Mouse (Mus musculus) frontal cortex, postnatal 36 days (tissue): ENCODE results near the gene Actn4.
"Not testable (repeated sequence)": the region's sequence is repeated elsewhere in the genome, so short reads cannot be mapped to it uniquely, and the experiment has no call there.

Experiments used
- DNase-seq, 2 experiments: peaks; one replicate each; pipeline ENCODE4 v3.0.0; 2022; ENCODE audit warnings: low spot score in 2 of 2

The Actn4 gene

DNA sequence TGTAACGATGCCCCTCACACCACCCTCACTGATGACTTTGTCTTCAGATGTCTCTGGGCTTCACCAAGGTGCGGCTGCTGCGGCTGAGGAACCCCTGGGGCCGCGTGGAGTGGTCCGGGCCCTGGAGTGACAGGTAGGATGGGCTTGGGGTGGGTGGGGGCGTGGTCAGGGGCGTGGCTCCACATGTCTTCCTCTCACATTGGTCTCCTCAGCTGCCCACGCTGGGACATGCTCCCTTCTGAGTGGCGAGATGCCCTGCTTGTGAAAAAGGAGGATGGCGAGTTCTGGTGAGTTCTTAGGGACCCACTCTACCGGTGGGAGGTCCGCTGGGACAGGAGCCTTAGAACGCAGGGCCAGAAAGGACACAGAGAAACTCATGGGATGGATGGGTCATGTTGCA lies 75.7 kb downstream of the Actn4 start:
- DNase-seq: no peak

DNA sequence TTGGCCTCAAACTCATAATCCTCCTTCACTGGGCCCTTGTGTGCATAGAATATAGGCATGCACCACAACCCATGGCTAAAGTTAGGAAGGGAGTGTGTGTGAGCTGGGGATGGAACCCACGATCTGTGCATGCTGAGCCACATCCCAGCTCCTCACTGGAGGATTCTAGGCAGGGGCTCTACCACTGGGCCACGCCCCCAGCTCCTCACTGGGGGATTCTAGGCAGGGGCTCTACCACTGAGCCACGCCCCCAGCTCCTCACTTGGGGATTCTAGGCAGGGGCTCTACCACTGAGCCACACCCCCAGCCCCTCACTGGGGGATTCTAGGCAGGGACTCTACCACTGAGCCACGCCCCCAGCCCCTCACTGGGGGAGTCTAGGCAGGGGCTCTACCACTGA lies 78.4 kb downstream of the Actn4 start:
- DNase-seq: not testable (repeated sequence)

DNA sequence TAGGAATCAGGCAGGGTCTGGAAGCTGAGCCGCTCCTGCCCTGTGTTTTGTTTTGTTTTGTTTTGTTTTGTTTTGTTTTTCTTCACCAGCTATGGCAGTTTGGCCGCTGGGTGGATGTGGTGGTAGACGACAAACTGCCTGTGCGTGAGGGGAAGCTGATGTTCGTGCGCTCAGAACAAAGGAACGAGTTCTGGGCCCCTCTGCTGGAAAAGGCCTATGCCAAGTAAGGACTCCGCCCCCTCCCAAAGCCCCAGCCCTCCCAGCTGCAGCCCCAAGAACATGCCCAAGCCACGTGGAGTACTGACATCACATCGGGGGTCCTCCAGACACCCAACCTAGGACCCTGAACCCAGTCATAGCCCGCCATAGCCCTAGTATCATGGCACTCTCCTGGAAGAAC lies 79.1 kb downstream of the Actn4 start:
- no peak for DNase-seq

GRCm38 (mm10) chr7:28881199-28881598 lies 80.9 kb downstream of the Actn4 start, which contains the start of gene Capn12:
TSS of gene Capn12 (plus strand) at chr7:28881422.
- no peak for DNase-seq

GRCm38 (mm10) chr7:28880554-28880953 lies 81.6 kb downstream of the Actn4 start:
- no peak for DNase-seq

DNA sequence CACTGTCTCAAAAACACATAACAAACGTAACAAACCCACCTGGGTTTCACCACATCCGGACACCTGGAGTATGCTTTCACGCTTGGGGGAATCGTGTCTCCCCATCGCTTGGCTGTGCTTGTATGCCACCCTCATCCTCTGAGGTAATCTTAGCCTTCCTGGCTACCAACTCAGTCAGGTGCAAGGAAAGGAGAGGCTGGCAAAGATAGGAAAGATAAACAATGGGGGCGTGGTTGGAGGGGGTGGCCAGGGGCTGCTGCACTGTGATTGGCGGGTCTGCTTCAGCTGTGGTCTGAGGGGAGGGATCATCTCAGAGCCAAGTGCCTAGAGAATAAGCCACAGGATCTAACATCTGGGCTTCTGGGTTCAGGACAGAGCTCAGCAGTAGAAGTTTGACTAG lies 82.5 kb downstream of the Actn4 start:
- no peak for DNase-seq

DNA sequence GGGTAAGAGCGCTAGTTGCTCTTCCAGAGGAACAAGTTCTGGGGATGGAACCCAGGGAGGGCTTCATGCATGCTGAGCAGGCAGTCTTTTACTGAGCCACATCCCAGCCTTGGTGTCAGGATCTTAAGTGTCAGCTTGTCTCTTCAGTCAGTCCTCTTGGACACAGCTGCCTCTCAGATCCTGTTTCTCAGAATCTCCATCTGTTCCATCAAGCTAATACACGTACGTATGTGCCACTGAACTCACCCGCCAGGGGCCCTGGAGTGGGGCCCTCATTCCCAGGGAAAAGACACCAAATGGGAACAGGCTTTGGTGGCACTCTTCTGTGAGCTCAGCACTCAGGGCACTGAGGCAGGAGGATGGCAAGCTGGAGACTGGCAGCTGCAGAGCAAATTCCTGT lies 84.3 kb downstream of the Actn4 start:
- DNase-seq: no peak

DNA sequence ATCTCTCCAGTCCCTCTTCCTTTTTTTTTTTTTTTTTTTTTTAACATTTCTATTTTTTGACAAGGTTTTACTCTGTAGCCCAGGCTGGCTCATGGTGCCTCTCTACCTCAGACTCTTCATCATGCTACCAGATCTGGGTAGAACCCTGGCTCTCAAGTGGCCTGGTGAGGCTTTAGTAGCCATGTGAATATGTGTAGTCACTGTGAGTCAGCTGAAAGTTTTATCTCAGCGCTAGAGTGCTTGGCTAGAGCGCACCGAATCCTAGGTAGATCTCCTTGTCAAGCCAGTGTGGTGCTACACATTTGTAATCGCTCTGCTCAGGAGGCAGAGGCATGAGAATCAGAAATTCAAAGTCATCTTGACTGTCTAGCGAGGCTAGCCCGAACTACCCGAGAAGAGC lies 85.0 kb downstream of the Actn4 start:
- DNase-seq: no peak

DNA sequence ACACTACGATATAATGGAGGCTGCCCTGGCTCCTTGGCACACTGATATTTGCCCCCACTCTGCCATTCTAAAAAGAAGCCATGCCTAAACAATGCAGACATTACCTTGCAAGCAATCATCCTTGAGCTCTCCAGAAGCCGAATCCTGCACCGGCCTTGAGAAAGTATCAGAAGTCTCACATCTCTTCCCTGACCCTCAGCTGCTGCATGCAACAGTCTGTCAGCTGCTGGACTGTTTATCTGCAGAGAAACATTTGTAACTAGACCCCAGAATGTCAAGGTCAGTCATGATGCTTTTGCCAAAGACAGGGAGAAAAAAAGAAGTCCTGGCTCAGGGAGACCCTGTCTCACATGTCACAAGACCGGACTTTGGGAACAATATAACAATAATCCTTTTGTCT lies 86.0 kb downstream of the Actn4 start:
- DNase-seq: no peak

- no peak for DNase-seq
Observed at GRCm38 (mm10) chr7:28874565-28874964, 87.6 kb downstream of the Actn4 start.

GRCm38 (mm10) chr7:28870901-28871664 lies 91.1 kb downstream of the Actn4 start:
- DNase-seq: no peak

DNA sequence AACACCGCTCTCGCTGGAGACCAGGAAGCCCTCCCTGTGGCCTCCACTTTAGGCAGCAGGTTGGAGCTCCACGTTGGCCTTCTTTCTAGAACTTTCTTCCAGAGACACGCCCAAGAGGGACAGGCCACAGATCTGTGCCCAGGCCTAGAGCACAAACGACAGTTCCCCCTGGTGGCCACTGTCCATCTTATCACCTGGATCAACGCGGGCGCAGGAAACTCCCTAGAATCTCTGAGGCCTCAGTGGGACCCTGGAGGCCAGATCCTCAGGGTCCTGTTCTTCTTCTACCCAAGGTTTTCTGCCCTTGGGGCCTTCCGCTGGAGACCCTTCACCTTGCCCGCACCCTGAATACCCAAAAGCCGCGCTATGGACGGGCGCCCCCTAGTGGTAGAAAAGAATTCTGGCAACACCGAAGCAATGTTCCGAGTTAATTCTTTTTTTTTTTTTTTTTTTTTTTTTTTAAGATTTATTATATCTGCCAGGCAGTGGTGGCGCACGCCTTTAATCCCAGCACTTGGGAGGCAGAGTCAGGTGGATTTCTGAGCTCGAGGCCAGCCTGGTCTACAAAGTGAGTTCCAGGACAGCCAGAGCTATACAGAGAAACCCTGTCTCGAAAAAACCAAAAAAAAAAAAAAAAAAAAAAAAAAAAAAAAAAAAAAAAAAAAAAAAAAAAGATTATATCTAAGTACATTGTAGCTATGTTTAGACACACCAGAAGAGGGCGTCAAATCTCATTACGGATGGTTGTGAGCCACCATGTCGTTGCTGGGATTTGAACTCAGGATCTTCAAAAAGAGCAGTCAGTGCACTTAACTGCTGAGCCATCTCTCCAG lies 94.4 kb downstream of the Actn4 start:
- DNase-seq: peak; percentile 57 to 67

GRCm38 (mm10) chr7:28866769-28867507 lies 95.2 kb downstream of the Actn4 start:
- DNase-seq: no peak

DNA sequence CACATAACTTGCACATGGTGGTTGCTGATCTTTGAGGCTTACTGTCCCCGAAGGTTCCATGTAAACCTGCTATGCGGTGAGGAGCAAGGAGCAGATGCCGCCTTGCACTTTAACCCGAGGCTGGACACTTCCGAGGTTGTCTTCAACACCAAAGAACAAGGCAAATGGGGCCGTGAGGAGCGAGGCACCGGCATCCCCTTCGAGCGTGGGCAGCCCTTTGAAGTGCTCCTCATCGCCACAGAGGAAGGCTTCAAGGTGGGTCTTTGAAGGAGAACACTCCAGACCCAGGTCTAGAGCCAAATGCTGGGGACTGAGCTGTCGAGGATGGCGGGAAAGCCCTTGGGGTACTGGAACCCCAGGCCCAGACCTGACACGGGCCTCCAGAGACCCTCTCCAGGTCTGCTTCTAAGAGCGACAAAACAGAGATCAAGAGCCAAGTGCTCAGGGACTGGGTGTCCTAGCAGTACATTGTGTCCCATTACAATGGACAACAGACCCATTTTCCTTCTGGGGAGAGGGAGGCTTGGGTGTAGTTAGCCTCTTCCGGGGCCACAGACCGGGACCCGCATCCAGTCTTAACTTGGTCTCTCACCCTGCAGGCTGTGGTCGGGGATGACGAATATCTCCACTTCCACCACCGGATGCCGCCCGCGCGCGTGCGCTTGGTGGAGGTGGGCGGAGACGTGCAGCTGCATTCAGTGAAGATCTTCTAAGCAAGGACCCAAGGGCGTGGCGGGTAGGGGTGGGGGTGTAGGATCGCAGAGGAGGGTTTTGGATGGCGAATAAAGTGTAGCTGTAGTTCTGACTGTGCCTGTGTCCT lies 96.4 kb downstream of the Actn4 start:
- peak; percentile 85 to 89 for DNase-seq

- DNase-seq: peak in 1 of 2 experiments; percentile 18
Observed at GRCm38 (mm10) chr7:28864288-28864750, 97.8 kb downstream of the Actn4 start.

GRCm38 (mm10) chr7:28863540-28863939 lies 98.6 kb downstream of the Actn4 start, which contains the start of gene Lgals7:
TSS of gene Lgals7 (plus strand) at chr7:28863853.
- DNase-seq: no peak

GRCm38 (mm10) chr7:28862817-28863499 lies 99.2 kb downstream of the Actn4 start:
- peak; percentile 35 to 62 for DNase-seq

DNA sequence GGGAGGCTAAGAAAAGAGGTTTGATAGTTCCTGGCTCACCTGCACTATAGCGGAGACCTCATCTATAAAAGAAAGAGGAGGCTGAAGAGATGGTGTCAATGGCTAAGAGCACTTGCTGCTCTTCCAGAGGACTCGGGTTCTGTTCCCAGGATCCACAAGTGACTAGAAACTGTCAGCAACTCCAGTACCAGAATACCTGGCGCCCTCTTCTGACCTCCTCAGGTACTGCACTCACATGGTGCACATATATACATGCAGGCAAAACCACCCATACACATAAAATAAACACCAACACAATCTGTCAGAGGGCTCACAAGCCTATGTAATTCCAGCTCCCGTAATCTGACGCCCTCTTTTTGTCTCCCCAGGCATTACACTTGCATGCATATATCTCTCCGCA lies 101.2 kb downstream of the Actn4 start:
- no peak for DNase-seq

GRCm38 (mm10) chr7:28859953-28860352 lies 102.2 kb downstream of the Actn4 start:
- no peak for DNase-seq

DNA sequence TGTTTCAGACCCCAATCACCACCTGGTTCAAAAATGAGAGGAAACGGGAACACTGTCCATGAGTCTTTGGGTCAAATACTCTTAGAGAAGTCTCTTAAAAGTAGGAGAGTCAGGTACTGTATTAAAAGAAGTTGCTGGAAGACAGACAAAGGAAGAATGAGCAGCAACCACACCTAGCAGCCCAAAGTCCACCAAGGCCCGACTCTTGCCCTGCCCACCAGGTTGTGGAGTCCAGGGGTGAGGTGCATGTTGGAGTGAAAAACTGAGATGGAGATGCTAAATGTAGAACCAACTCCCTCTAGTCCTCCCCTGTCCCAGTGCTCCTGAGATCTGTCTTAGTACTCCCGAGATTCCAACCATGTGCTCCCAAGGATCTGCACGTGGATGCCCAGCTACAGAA lies 111.5 kb downstream of the Actn4 start:
- DNase-seq: no peak
